Mouse (Mus musculus): ENCODE measurements at regions not wholly inside any gene's neighbourhood (a gene's known extent, or its start where the extent isn't known, plus 50 kb on each side); places are given as distances from the start of the nearest gene placed in this dataset.

GRCm38 (mm10) chr1:76466562-76466961 lies 920.5 kb downstream of the Slc4a3 start:
- Histone ChIP-seq H3K9ac (ENCODE audit: low read length) (no peak overlapping the region), H3K27ac (replicated peaks) (no peak overlapping the region), H3K4me2 (replicated peaks; ENCODE audit: low read depth) (no peak overlapping the region), H3K36me3 (ENCODE audit: control insufficient read depth, insufficient read depth, low read length) (no peaks in the 10 kb centered on the region), H3K4me1 (replicated peaks; ENCODE audit: control insufficient read depth, insufficient read depth) (no peaks in the 10 kb centered on the region), H3K4me3 (ENCODE audit: low read depth, low read length) (no peak overlapping the region), H3K27me3 (ENCODE audit: control insufficient read depth, insufficient read depth, low read length) (no peaks in the 10 kb centered on the region), H3K9me3 (ENCODE audit: control insufficient read depth, low read length) (no peaks in the 10 kb centered on the region)
- TF ChIP-seq EP300 (optimal IDR thresholded peaks at IDR 0.05): no peak
- TF ChIP-seq CTCF (IDR thresholded peaks at IDR 0.05; ENCODE audit: low read depth): no peak
- ATAC-seq (ENCODE audit: low FRiP score, low TSS enrichment): no peak
- no peak for DNase-seq (ENCODE audit: low spot score)
- WGBS: 80% methylated on average over 2 of the region's 2 CpGs

GRCm38 (mm10) chr1:76484193-76484592 lies 938.1 kb downstream of the Slc4a3 start:
- Histone ChIP-seq H3K4me2 (replicated peaks; ENCODE audit: low read depth) (no peak overlapping the region), H3K27me3 (ENCODE audit: control insufficient read depth, insufficient read depth, low read length) (no peaks in the 10 kb centered on the region), H3K36me3 (ENCODE audit: control insufficient read depth, insufficient read depth, low read length) (no peaks in the 10 kb centered on the region), H3K9me3 (ENCODE audit: control insufficient read depth, low read length) (no peaks in the 10 kb centered on the region), H3K4me3 (ENCODE audit: low read depth, low read length) (no peak overlapping the region), H3K27ac (replicated peaks) (no peak overlapping the region), H3K4me1 (replicated peaks; ENCODE audit: control insufficient read depth, insufficient read depth) (no peaks in the 10 kb centered on the region), H3K9ac (ENCODE audit: low read length) (no peak overlapping the region)
- DNase-seq (ENCODE audit: low spot score): no peak
- no peak for ATAC-seq (ENCODE audit: low FRiP score, low TSS enrichment)
- 83% methylated on average over 4 of the region's 4 CpGs for WGBS
- TF ChIP-seq CTCF (IDR thresholded peaks at IDR 0.05; ENCODE audit: low read depth) (no peak), EP300 (optimal IDR thresholded peaks at IDR 0.05) (no peak)

- no peaks in the 10 kb centered on the region for H3K36me3 ChIP-seq (ENCODE audit: control insufficient read depth, insufficient read depth, low read length)
- no peaks in the 10 kb centered on the region for H3K4me1 ChIP-seq (replicated peaks; ENCODE audit: control insufficient read depth, insufficient read depth)
- H3K27me3 ChIP-seq (ENCODE audit: control insufficient read depth, insufficient read depth, low read length): no peaks in the 10 kb centered on the region
- no peak for DNase-seq (ENCODE audit: low spot score)
- H3K4me2 ChIP-seq (replicated peaks; ENCODE audit: low read depth): no peak overlapping the region
- no peaks in the 10 kb centered on the region for H3K9me3 ChIP-seq (ENCODE audit: control insufficient read depth, low read length)
- no peak for ATAC-seq (ENCODE audit: low FRiP score, low TSS enrichment)
- WGBS: 83% methylated on average over 4 of the region's 4 CpGs
- TF ChIP-seq CTCF (IDR thresholded peaks at IDR 0.05; ENCODE audit: low read depth): no peak
- no peak for TF ChIP-seq EP300 (optimal IDR thresholded peaks at IDR 0.05)
- no peak overlapping the region for H3K4me3 ChIP-seq (ENCODE audit: low read depth, low read length)
- no peak overlapping the region for H3K9ac ChIP-seq (ENCODE audit: low read length)
- H3K27ac ChIP-seq (replicated peaks): no peak overlapping the region
These were observed 941.4 kb downstream of the Slc4a3 start for GRCm38 (mm10) chr1:76487481-76487880.

- no peak for DNase-seq (ENCODE audit: low spot score)
These were observed 943.8 kb downstream of the Slc4a3 start for GRCm38 (mm10) chr1:76489681-76490492.

GRCm38 (mm10) chr1:76490719-76491118 lies 944.7 kb downstream of the Slc4a3 start:
- no peaks in the 10 kb centered on the region for H3K27me3 ChIP-seq (ENCODE audit: control insufficient read depth, insufficient read depth, low read length)
- H3K9ac ChIP-seq (ENCODE audit: low read length): no peak overlapping the region
- 0 out of 2 replicates have a peak overlapping the region, but pooled peaks have one; percentile 1 for H3K4me2 ChIP-seq (replicated peaks; ENCODE audit: low read depth)
- 39% methylated on average over 7 of the region's 7 CpGs for WGBS
- no peak overlapping the region for H3K27ac ChIP-seq (replicated peaks)
- H3K4me1 ChIP-seq (replicated peaks; ENCODE audit: control insufficient read depth, insufficient read depth): no peaks in the 10 kb centered on the region
- no peak overlapping the region for H3K4me3 ChIP-seq (ENCODE audit: low read depth, low read length)
- TF ChIP-seq CTCF (IDR thresholded peaks at IDR 0.05; ENCODE audit: low read depth) (no peak), EP300 (optimal IDR thresholded peaks at IDR 0.05) (no peak)
- ATAC-seq (ENCODE audit: low FRiP score, low TSS enrichment) (no peak), DNase-seq (ENCODE audit: low spot score) (no peak)
- no peaks in the 10 kb centered on the region for H3K9me3 ChIP-seq (ENCODE audit: control insufficient read depth, low read length)
- H3K36me3 ChIP-seq (ENCODE audit: control insufficient read depth, insufficient read depth, low read length): no peaks in the 10 kb centered on the region

More at GRCm38 (mm10) chr1:76489681-76490492, 943.8 kb downstream of the Slc4a3 start:
- Histone ChIP-seq H3K27me3 (ENCODE audit: control insufficient read depth, insufficient read depth, low read length) (no peaks in the 10 kb centered on the region), H3K4me1 (replicated peaks; ENCODE audit: control insufficient read depth, insufficient read depth) (no peaks in the 10 kb centered on the region), H3K36me3 (ENCODE audit: control insufficient read depth, insufficient read depth, low read length) (no peaks in the 10 kb centered on the region), H3K27ac (replicated peaks) (no peak overlapping the region), H3K9ac (ENCODE audit: low read length) (no peak overlapping the region), H3K4me3 (ENCODE audit: low read depth, low read length) (no peak overlapping the region), H3K4me2 (replicated peaks; ENCODE audit: low read depth) (no peak overlapping the region), H3K9me3 (ENCODE audit: control insufficient read depth, low read length) (no peaks in the 10 kb centered on the region)
- 65% methylated on average over 12 of the region's 12 CpGs for WGBS
- no peak for ATAC-seq (ENCODE audit: low FRiP score, low TSS enrichment)
- no peak for TF ChIP-seq EP300 (optimal IDR thresholded peaks at IDR 0.05)
- TF ChIP-seq CTCF (IDR thresholded peaks at IDR 0.05; ENCODE audit: low read depth): no peak

GRCm38 (mm10) chr1:76491187-76491586 lies 945.1 kb downstream of the Slc4a3 start:
- H3K27me3 ChIP-seq (ENCODE audit: control insufficient read depth, insufficient read depth, low read length): no peaks in the 10 kb centered on the region
- no peaks in the 10 kb centered on the region for H3K9me3 ChIP-seq (ENCODE audit: control insufficient read depth, low read length)
- no peak for TF ChIP-seq EP300 (optimal IDR thresholded peaks at IDR 0.05)
- no peak for TF ChIP-seq CTCF (IDR thresholded peaks at IDR 0.05; ENCODE audit: low read depth)
- H3K4me2 ChIP-seq (replicated peaks; ENCODE audit: low read depth): no peak overlapping the region
- H3K36me3 ChIP-seq (ENCODE audit: control insufficient read depth, insufficient read depth, low read length): no peaks in the 10 kb centered on the region
- no peak overlapping the region for H3K4me3 ChIP-seq (ENCODE audit: low read depth, low read length)
- ATAC-seq (ENCODE audit: low FRiP score, low TSS enrichment) (no peak), DNase-seq (ENCODE audit: low spot score) (no peak)
- H3K4me1 ChIP-seq (replicated peaks; ENCODE audit: control insufficient read depth, insufficient read depth): no peaks in the 10 kb centered on the region
- no peak overlapping the region for H3K9ac ChIP-seq (ENCODE audit: low read length)
- WGBS: 57% methylated on average over 4 of the region's 4 CpGs
- H3K27ac ChIP-seq (replicated peaks): no peak overlapping the region

Measured in stomach, postnatal 0 days (tissue).